Mouse (Mus musculus): ENCODE measurements around the gene Tpbgl.

GRCm38 (mm10) chr7:99673188-99673587, 46.3 kb upstream of the Tpbgl start:
- TF ChIP-seq POLR2A (IDR thresholded peaks at IDR 0.05; ENCODE audit: extremely low read depth, insufficient read depth, low read length) = no peak
- TF ChIP-seq CTCF (IDR thresholded peaks at IDR 0.05; ENCODE audit: low read depth, low read length) = no peak
